Mouse (Mus musculus): ENCODE results near the gene Ascl2. TPM values are rescaled to one million over a fixed set of nuclear protein-coding genes. Genes with fewer than 3 reads are reported as not detected.

Ascl2 gene
- 1 to 10 TPM; 3.8 to 4.0 TPM for total RNA-seq (2023)

DNA sequence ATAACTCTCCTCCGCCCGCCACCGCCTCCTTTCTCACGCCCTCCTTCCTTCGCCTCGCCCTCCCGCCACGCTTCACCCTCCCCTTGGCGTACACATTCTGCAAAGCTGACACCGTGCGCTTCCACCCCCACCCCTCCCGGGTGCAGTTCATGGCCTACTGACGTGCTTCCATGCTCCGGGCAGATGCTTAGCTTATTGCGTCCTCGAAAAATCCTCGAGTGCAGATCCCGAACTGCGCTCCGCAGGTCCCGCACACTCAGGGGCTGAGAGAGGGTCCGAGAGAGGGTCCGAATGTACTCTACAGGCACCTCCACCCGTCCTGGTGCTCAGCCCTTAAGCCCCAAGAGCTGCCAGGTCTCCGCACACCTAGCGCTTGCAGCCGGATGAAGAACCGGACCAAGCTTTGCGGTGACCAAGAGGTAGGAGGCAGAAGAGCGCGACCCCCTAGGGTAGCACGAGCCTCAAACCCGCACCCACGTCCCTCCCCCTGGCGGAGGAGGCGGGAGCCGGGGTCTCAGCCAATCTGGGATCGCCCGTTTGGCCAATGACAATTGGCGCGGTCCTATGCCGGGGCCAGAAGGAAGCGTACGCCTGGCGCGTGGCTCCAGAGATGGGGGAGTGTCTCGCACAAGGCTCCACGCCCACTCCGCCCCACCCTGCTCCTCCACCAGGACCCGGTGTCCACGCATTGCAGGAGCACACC lies at the start of gene Ascl2:
Ascl2 (minus strand) TSS at position 456 of the 703 bp plus-strand sequence.

DNA sequence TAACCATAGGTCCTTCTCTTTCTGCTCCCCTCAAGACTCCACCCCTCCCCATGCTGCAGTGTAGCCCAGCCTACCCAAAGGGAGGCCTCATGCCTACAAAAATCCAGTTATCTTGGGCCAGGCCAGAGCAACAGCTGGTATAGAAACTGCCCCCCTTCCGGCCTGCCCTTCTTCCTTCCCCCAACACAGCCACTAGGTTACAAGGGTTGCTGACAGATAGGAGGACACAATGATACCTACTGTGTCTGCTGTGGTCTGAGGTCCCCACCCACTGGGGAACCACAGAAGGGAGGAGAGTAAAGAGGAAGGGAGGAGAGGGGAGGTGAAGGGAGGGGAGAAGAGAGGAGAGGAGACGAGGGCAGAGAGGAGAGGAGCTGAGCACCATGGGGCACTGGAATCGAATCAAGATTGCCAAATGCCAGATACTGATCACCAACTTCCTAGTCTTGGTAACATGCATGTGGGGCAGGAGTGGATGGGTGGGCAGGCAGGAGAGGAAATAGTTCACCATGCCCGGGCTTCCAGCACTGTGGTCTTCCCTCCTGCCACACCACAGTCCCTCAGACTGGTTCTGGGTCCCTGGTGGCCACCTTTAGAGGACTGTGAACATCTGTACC lies 35.8 kb upstream of the Ascl2 start, which contains the start of gene Tspan32:
Tspan32 (plus strand) TSS at position 320 of the 617 bp plus-strand sequence.

DNA sequence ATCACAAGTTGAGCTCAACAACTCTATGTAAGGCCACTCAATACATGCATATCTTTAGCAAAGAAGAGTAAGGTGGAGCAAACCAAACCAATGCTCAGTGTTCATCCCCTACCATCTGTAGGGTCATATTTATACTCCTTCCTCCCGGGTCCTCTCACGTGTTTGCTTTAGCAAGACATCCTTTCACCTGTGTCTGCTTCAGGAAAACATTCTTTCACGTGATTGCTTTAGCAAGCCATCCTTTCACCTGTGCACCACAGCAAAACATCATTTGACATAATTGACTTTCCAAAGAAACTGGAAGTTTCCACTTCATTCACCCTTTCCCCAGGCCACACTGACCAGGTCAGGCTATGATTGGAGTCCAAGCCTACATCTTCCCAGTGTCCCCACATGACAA lies 38.0 kb downstream of the Ascl2 start, which contains the start of gene Th:
Th (minus strand) TSS at position 101 of the 400 bp plus-strand sequence.

Other genes with a start within 250 kb of the Ascl2 start
- not detected for gene Ins2, start 225.9 kb downstream of the Ascl2 start, total RNA-seq (2023)
- gene Th, start 38.1 kb downstream of the Ascl2 start, total RNA-seq (2023) = under 1 TPM in 1 of 2 experiments, not detected in 1; 0.36 TPM
- 10 to 100 TPM; 55.9 to 63.9 TPM for gene Tspan32, start 35.8 kb upstream of the Ascl2 start, total RNA-seq (2023)
- gene Cd81, start 83.5 kb upstream of the Ascl2 start, total RNA-seq (2023) = 10 to 100 TPM; 46.7 to 55.6 TPM
- gene Tssc4, start 100.0 kb upstream of the Ascl2 start, total RNA-seq (2023) = 10 to 100 TPM; 14.1 to 19.1 TPM
- gene Trpm5, start 125.4 kb upstream of the Ascl2 start, total RNA-seq (2023) = under 1 TPM; 0.09 TPM
- gene Kcnq1, start 137.1 kb upstream of the Ascl2 start, total RNA-seq (2023) = not detected